Mouse (Mus musculus) adrenal gland, adult 8-10 months (tissue): Measurements from ENCODE around the gene Cenpm. TPM values are rescaled to one million over a fixed set of nuclear protein-coding genes. Genes with fewer than 3 reads are reported as not detected.
"Not testable (repeated sequence)": the region's sequence is repeated elsewhere in the genome, so short reads cannot be mapped to it uniquely, and the experiment has no call there.

Experiments used
- DNase-seq: peaks from one replicate; pipeline ENCODE4 v3.0.0; 2022
- total RNA-seq, 4 experiments: library from RNA; stranded (reverse); gene quantifications; 2 replicates each; pipeline ENCODE4 v1.2.4; 2022

Cenpm gene
- 1 to 10 TPM in 3 of 4 experiments, under 1 TPM in 1; 0.87 to 3.8 (median 1.8) TPM for total RNA-seq

DNA sequence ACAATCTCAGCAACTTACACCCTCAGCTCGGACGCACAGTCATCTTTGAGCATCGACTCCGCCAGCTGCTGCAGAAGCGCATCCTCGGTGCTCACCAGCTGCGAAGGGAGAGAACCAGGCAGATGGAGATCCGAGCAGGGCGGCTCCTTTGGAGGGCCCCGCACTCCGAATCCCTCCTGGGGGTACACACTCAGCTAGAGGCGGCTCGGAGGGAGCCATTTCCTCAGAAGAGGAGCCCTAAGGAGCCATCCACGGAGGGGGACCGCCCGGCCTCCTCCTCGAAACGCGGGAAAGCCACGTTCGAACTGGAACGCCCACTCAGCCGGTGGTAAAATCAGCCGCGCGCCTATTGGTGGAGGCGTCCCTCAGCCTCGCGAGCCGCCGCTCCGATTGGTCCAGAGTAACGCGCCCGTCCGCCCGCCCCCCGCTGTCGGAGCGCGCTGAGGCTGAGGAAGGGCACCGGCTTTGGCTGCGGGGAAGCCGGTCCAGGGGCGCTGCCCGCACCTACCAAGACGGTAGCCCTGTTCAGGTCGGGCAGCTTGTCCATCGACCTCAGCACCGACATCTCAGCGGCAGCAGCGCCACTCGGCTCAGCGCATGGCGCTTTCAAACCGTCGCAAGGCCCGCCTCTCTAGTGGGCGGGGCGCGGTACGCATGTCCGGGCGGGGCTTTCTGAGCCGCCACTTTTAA, at the start of gene Cenpm:
Cenpm (minus strand) TSS at position 634 of the 690 bp plus-strand sequence.
- DNase-seq, result peak; percentile 82

DNA sequence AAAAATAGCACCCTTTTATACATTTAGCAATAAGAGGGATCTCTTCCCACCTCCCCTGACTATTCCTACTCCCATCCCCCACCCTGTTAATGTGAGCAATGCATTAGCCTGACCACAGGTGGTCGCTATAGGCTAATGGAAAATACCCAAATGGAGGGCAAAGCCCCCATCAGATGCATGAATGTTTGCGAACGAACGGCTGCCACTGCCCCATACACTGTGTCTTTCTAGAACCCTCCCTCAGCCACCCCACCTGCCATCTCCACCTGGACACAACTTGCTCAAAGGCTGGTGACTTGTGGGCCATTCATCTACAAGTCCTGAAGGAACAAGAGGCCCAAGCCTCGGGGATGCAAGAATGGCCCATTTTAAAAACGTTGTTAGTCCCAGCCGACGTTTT, 49.5 kb upstream of the Cenpm start:
- no peak for DNase-seq

DNA sequence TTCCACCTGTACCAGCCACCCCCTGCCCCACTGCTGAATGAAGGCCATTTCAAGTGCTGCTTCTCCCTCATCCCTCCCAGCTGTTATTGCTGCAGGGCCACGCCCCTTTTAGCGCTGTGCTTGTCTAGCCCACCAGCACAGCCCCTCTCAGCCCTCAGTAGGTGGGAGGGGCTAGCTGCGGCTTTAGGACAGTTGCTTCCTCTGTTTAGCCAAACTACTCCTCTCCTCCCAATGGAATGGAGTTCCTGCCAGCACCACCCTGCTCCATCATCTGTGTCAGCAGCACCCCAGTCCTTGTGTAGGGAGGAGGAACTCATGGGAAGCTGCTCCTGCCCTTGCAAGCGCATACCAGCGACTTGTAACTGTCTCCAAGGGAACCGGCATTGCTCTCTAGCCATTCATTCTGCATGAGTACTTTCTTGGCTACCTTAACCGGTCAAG, 48.7 kb upstream of the Cenpm start:
- DNase-seq, result no peak

DNA sequence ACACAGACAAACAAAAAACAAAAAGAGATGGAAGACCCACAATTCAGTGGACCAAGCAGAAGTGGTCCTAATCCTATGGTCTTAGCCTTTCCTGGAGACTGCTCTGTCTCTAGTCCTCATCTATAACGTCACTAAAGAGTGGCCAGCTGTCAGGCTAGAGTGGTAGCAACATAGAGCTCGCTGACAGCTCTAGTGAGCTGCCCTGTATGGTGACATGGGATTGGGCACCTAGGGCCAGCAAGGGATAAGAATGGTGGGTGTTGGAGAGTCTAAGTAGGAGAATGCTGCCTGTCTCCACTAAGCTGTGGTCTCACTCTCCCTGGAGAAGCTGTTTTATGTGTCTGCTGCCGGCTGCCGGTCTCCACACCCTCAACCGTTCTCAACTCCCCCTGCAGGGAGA, 48.3 kb upstream of the Cenpm start:
- DNase-seq, result no peak

DNA sequence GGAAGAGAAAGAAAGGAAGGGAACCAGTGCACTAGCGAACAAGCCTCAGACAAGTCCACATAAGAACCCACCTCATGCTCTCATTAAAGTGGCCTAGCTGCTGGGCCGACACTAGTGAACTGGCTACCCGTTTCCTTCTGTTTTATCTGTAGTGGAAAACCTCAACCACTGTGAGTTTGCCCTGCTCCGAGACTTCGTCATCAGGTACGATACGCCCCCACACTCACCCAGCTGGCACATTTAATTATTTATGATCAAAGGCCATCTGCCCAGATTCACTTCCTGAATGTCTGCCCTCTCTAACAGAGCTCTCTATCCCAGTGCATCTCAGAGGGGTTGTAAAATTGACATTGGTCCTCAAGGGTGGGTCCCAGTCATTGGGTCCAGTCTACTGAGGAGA, 45.7 kb upstream of the Cenpm start:
- no peak for DNase-seq

DNA sequence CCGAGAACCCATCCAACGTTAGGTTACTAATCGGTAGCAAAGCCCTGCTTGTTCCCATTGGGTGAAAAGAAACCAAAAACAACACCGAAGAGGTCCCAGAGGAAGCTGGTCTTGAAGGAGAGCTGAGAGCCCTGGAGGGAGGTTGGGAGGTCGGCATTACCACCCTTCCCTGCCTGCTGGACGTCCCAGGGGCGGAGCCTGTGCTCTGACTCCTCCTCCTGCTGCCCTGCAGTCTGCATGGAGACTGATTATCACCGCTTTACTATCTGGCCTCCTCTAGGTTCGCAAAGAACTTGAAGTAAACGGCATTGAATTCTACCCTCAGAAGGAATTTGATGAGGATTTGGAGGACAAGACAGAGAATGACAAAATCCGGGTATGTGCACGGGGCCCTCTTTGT, 41.6 kb upstream of the Cenpm start:
- no peak for DNase-seq

DNA sequence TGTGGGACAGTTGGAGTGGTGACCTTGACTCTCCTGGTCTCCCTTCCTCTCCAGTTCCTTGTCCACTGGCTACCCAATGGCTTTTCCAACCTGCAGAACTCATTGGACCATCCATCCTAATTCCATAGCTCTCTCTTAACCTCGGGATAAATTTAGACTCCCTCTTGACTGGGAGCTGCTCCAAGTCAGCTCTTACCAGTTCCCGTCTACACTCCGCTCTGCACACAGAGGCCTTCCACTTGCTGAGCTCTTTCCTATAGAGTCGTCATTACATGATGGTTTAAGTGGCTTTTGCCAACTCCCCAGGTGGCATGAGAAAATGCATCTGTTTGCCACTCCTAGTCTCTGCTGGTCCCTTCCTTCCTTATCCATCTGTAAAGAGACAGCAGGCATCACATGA, 36.1 kb upstream of the Cenpm start:
- no peak for DNase-seq

DNA sequence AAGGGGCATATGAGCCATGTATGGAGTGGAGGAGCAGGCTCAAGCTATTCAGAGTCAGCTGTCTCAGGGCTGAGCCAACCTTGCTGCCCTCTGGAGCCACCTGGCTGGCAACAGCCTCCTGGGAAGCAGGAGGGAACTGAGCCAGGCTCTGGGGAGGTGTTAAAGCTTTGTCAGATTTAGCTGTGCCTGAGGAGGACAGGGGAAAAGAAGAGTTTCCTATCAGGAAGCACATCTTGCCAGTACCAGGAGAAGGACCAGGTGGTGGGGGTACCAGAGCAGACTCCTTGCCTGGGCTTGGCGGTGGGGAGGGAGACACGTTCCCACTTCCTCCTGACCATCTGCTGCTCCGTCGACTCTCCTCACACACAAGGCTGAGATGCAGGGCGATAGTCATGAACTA, 33.0 kb upstream of the Cenpm start:
- no peak for DNase-seq

DNA sequence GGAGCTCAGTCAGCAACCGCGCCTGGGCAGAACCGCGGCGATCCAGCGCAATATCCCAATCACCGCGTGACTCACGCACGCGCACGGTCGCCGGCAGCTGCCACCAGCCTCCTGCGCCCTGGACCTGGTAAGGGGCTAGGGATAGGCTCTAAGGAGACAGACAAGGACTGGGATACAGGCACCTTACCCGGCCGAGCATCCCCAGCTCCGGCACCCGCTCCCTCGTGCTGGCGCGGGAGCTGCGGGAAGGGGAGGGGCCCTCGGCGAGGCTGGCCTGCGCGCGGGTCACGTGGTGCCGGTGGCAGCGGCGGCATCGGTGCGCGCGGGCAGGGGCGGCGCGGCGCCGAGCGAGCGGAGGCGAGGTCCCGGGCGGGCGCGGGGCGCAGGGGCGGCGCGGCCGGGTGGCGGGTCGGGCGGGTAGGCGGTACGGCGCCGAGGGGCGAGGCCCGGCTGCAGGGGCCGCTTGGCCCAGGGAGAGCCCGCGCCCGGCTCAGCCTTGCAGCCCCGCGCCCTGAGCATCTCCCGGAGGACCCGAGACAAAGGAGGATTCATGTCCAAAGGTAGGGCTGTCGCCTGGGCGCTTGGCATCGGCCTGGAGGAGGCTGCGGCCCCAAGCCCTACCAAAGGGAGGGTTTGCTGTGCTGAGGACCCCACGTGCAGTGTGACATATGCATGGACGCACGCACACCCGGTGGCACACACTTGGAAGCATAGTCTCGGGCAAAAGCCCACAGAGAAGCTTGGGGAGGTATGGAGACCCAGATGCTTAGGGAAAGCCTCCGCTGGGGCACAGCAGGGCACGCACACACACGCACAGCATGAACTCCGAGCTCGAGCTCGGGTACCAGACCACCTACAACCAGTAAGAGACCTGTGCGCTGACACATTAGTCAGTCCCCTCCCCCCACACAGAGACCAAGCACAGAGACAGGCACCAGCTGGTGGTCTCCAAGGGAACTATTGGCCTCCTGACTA, 30.7 kb upstream of the Cenpm start:
- DNase-seq, result no peak

DNA sequence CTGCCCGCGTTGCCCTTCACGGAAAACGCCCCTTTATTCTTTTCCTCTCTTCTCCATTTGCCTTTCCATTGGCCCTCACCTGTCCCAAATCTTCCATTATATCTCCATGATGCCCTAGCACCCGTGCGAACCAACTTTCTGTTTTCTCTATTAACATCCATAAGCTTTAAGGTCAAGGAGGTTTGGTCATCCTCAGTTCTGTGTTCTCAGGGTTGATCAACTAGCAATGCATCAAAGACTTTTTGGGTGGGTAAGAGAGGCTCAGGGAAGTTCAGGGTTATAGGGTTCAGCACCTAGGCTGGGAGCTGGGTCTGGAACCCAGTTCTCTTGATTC, 30.0 kb upstream of the Cenpm start, which contains the start of gene Sept3:
Sept3 (plus strand) TSS at position 301 of the 334 bp plus-strand sequence.
- DNase-seq, result no peak

DNA sequence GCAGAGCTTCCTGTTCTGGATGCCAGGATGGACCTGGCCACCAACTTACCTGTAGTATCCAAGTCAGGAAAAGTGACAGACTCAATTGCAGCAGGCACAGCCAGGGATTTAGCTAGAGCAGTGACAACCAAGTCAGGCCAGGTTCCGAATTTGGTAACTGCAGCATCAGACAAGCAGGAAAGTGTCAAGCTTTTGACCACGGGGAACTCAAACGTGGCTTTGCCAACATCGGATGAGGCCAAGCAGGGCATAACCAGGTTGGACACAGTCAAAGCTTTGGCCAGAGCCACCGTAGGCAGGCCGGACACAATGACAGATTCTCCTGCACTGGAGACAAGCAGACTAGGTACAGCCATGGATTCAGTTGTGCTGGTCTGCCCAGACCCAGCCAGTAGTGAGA, 27.7 kb upstream of the Cenpm start:
- no peak for DNase-seq

DNA sequence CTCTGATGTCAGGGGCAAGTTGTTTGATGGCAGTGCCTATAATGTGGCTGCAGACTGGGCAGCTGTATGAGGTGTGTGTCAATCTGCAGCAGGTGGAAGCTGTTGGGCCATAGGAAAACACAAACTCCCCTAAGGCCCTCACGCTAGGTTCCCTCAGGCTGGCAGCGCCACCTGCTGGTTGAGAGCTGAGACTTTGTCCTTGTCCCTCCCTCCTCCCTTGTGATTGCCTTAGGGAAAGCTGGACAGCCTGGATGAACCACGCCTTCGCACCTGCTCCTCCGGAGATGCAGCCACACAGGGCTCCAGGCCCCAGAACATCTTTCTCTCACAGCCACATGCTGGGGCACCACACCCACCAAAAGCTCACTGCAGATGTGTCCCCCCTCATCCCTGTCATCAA, 26.7 kb upstream of the Cenpm start:
- DNase-seq, result peak; percentile 36

DNA sequence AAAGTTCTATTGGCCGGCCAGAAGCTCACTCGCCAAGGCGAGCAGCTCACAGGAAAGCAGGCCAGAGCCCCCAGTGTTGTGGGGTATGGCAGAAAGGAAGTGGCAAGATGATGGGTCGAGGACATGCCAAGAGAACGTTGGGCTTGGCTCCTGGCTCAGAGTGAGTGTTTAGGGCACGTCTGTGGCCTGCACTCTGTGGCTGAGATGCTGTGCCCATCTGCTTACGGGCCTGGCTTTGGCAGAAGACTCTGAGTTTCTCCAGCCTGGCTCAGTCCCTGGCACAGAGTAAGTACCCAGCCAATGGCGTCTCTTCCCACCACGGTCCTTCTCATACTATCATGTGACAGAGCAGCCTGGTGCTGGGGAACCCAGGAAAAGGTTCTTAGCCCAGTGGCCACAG, 24.2 kb upstream of the Cenpm start:
- no peak for DNase-seq

DNA sequence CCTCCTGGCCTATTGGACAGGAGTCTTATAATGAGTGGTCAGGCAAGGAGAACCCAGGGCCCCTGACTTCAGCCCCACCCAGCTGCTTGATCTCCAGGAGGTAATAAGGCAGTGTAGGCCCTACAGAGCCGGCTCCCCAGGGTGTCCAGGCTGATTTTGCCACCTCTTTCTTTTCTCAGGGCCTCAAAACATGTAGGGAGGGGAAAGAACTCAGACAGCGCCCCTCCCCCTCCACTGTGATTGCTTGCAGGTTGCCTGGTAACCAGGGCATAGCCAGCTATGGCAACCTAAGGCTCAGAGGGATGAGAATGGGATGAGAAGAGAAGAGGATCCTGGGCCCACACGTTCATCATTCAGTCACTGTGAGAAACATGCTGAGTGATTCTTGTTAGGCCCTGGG, 23.6 kb upstream of the Cenpm start:
- no peak for DNase-seq

DNA sequence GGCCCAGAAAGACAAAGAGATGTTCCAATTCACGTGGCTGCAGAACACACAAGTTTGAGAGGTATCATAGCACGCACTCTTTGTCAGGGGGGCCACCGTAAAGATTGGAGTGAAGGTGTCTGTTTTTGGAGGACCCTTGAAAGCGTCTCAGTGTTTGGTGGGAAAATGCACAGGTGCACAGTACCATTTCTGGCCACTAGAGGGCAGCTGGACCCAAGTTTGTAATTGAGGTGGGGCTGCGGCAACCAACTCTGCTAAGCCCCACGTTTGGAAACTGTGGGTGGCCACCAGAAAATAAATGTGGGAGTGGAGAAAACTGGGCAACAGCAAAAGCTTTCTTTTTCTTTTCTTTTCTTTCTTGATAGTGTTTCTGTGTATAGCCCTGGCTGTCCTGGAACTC, 21.8 kb upstream of the Cenpm start:
- no peak for DNase-seq

DNA sequence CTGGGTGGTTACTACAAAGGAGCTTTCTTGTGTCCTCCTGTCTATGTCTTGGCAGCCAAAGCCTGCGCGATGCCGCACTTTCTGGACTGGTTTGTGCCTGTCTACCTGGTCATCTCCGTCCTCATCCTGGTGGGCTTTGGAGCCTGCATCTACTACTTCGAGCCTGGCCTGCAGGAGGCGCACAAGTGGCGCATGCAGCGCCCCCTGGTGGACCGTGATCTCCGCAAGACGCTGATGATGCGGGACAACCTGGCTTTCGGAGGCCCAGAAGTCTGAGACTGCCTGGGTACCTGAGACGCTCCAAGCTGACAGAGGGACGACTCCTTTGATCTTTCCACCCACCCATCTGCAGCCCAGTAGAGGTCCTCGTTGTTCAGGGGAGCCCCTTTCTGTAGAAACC, 15.0 kb upstream of the Cenpm start:
- peak; percentile 29 for DNase-seq

DNA sequence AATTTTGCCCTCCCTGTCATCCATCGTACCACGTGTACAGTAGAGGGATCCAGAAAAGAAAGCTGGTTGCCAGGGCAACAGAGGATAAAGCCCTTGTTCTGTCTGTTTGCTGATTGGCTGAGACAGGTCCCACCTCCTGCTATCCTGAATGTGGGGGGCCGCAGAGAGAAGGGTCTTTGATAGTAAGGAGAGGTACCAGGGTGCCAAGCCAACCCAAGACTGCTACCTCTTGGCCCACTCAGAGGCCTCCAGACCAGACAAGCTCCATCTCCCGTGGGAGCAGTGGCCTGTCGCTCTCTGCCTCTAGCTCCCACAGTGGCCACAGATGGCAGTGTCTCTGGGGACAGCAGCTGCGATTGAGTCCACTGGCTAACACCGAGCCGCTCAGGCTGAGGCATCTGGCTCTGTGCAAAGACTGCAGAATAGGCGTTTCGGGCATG, 11.4 kb upstream of the Cenpm start:
- DNase-seq, result no peak

DNA sequence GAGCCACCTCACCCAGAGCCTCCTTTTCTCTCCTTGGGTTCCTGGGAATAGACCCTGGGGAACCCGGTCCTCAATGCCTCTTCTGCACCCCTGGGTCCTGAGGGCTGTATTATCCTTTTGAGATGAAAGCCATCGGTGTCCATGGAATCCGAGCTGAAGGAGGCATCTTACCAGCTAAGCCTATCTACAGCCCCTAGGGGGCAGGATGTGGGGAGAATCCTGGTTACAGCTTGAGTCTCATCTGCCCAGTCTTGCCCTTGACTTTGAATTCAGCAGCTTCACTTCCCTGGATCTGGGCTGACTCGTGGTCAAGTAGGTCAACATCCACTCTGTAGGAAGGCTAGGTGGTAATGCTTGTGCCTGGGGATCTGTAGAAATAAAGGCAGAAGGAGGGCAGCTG, 10.7 kb upstream of the Cenpm start:
- no peak for DNase-seq

DNA sequence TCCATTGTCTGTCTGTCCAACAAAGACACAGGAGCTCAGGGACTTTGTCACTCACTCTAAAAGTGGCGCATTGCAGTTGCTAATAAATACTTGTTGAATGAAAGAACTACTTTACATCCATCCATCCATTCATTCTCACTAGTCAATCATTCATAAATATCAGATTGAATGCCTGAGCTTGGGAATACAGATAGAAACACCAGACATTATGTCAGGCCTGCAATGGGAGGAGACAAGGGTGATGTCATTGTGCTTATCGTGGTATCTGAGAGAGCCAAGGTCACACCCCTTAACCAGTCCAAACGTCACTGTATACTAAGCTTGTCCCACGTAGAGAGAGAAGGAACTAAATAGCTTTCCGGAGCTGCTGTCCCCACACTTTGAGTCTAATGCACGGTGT, 7.5 kb upstream of the Cenpm start, which contains the start of gene 1500009C09Rik:
1500009C09Rik (plus strand) TSS at position 301 of the 400 bp plus-strand sequence.
- no peak for DNase-seq

DNA sequence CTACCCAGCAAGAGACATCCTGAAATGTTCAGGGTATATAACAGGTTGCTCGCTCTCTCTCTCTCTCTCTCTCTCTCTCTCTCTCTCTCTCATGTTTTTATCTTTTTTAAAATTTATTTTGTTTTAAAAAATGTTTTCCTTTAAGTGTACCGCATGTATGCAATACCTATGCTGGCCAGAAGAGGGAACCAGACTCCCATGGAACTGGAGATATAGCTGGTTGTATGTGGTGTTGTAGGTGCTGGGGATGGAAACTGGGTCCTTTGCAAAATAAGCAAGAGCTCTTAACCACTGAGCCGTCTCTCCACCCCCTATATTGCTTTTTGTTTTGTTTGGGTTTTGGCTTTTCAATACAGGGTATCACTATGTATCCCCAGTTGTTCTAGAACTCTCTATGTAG, 7.0 kb upstream of the Cenpm start:
- no peak for DNase-seq

DNA sequence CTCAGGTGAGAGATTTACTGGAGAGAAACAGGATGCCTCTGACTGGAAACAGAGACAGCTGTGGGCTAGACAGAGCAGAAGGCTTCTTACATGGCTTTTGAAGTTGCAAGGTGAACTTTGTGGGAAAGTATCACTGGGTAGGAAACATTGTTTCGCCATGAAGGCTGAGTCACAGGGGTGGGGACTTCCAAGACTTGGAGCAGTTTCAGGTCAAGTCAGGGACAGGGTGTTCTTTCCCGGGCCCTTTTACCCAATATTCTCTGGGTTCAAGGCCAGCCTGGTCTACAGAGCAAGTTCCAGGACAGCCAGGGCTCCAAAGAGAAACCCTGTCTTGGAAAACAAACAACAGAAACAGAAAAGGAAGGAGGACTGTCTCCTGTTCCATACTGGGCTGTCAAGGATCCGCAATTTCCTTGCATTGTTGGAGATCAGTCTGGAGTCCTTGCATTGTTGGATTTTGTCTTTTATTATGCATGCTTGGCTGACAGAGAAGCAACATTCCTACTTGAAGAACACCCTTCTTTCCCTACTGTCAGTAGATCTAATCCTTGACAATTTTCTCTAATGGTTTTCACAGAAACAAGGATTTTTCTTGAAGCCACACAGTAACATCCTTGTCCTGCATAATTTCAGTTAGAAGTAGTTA, 2.7 kb upstream of the Cenpm start:
- DNase-seq, result peak; percentile 81

DNA sequence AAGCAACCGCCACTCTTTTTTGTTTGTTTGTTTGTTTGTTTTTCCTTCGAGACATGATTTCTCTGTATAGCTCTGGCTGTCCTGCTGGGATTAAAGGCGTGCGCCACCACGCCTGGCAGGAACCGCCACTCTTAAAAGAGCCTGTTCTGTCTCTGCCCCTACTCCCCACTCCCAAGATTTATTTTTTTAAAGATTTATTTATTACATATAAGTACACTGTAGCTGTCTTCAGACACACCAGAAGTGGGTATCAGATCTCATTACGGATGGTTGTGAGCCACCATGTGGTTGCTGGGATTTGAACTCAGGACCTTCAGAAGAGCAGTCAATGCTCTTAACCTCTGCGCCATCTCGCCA, 235 bp upstream of the Cenpm start:
- not testable (repeated sequence) for DNase-seq

DNA sequence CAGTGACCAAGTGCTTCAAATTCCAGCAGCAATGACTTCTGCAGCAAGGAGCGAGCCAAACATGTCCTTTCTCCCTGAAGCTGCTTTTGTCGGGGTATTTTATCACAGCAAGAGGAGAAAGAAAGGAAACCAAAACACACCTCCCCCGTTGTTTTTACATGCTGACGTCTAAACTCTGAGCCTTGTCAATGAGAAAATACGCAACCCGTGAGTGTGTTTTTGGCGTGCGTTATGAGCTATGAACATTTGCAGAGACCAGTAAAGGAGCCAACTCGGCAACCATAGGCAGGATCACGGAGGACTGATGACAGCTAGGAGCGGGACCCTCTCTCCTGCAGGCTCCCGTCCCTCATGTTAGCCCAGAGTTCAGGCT, 820 bp downstream of the Cenpm start:
- DNase-seq, result no peak
